Comparison of ENCODE assay signal across 17 mouse cellular contexts in the genomic region with DNA sequence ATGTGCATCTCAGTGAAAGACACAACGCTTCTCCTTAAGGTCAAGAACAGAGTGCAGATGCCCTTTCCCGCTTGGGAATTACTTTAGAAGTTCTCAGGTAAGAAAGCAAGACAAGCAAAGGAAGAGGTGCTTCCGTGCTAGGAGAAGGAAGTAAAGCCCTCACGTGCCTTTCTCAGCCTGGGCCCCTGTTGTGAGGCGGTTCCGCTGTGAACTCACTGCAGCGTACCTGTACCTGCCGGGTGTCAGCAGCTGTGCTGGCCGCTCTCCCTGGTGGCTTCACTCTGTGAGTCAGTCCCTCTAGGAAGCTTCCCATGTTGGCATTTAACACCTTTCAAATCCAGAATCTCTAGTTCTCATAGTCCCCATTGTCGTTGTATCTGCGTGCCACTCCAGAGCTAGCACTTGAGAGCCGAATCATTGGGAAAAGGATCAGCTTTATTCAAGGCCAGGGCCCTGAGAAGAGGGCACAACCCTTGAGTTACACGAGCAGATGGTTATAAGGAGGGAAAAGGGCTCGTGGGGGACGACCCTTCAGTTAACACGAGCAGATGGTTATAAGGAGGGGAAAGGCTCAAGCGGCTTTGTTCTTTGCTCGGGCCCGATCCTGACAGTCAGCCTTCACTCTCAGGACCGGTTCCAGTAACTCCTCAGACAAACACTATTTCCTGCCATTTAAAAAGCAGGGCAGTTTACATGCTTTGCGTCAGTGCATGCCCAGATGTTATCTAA. TPM values are rescaled to one million over a fixed set of nuclear protein-coding genes. Genes with fewer than 3 reads are reported as not detected.
A peak's percentile ranks its signal among the peaks of the same experiment; 100 is the strongest.
DNase-seq lines count a peak whose midpoint lies in the region; ATAC-seq and TF ChIP-seq lines count a peak whose summit lies in the region.
"Had no signal": no experiment of that assay in that cellular context is flagged by ENCODE, and none has a peak within 500 bp of the region (broad histone marks: within the 10 kb centered on the region; RNA-seq: fewer than 3 reads in every experiment).

No protein-coding gene starts in this region.

- H3K4me1 ChIP-seq in forebrain, embryonic 14.5 days (ENCODE audit: control insufficient read depth, insufficient read depth, low read length): peaks cover 17% of the 10 kb centered on the region
- H3K4me1 ChIP-seq in forebrain, embryonic 13.5 days: peaks cover 35% of the 10 kb centered on the region
- peaks cover 24% of the 10 kb centered on the region for H3K4me1 ChIP-seq in midbrain, embryonic 12.5 days
- no peaks in the 10 kb centered on the region for H3K4me1 ChIP-seq in midbrain, postnatal 0 days (ENCODE audit: insufficient read depth, low read length)
- H3K4me1 ChIP-seq in intestine, postnatal 0 days (replicated peaks; ENCODE audit: control insufficient read depth, insufficient read depth, low read length): no peaks in the 10 kb centered on the region
- H3K4me1 ChIP-seq: heart, embryonic 12.5 days had no signal

- no peak for TF ChIP-seq CTCF in midbrain, postnatal 0 days (IDR thresholded peaks at IDR 0.05)
- no peak for TF ChIP-seq CTCF in intestine, postnatal 0 days (IDR thresholded peaks at IDR 0.05; ENCODE audit: low read depth)

- 68% methylated on average over 21 of the region's 21 CpGs for WGBS in forebrain, embryonic 14.5 days
- WGBS in forebrain, embryonic 13.5 days: 63% methylated on average over 21 of the region's 21 CpGs
- 67% methylated on average over 21 of the region's 21 CpGs for WGBS in midbrain, embryonic 12.5 days
- WGBS in midbrain, postnatal 0 days: 59% methylated on average over 21 of the region's 21 CpGs
- WGBS in intestine, postnatal 0 days: 51% methylated on average over 21 of the region's 21 CpGs

- H3K27ac ChIP-seq in forebrain, embryonic 14.5 days (ENCODE audit: low read depth, low read length): no peak overlapping the region
- no peak overlapping the region for H3K27ac ChIP-seq in forebrain, embryonic 13.5 days
- H3K27ac ChIP-seq in midbrain, embryonic 12.5 days (replicated peaks): peak overlapping the region; percentile 31
- no peak overlapping the region for H3K27ac ChIP-seq in midbrain, postnatal 0 days (ENCODE audit: low read depth, low read length)
- no peak overlapping the region for H3K27ac ChIP-seq in intestine, postnatal 0 days (ENCODE audit: low read depth, low read length)

- no peaks in the 10 kb centered on the region for H3K27me3 ChIP-seq in forebrain, embryonic 14.5 days (replicated peaks; ENCODE audit: control insufficient read depth, insufficient read depth, low read length)
- H3K27me3 ChIP-seq in forebrain, embryonic 13.5 days: no peaks in the 10 kb centered on the region
- H3K27me3 ChIP-seq in midbrain, embryonic 12.5 days: no peaks in the 10 kb centered on the region
- no peaks in the 10 kb centered on the region for H3K27me3 ChIP-seq in midbrain, postnatal 0 days (ENCODE audit: insufficient read depth, low read length)
- no peaks in the 10 kb centered on the region for H3K27me3 ChIP-seq in intestine, postnatal 0 days (replicated peaks; ENCODE audit: control insufficient read depth, insufficient read depth, low read length)
- H3K27me3 ChIP-seq: heart, embryonic 12.5 days had no signal

- H3K4me2 ChIP-seq in forebrain, embryonic 14.5 days (ENCODE audit: low read length): no peak overlapping the region
- no peak overlapping the region for H3K4me2 ChIP-seq in forebrain, embryonic 13.5 days
- H3K4me2 ChIP-seq in midbrain, embryonic 12.5 days (replicated peaks): no peak overlapping the region
- H3K4me2 ChIP-seq in midbrain, postnatal 0 days (ENCODE audit: low read depth, low read length, poor library complexity, severe bottlenecking): no peak overlapping the region
- H3K4me2 ChIP-seq in intestine, postnatal 0 days (replicated peaks; ENCODE audit: low read depth): no peak overlapping the region; the same call in 1 of the 2 replicates
- H3K4me2 ChIP-seq: heart, embryonic 12.5 days had no signal

- 0 out of 2 replicates have a peak overlapping the region, but pooled peaks have one; percentile 5 for H3K9ac ChIP-seq in forebrain, embryonic 14.5 days (ENCODE audit: low read length)
- no peak overlapping the region for H3K9ac ChIP-seq in forebrain, embryonic 13.5 days
- H3K9ac ChIP-seq in midbrain, embryonic 12.5 days (replicated peaks): no peak overlapping the region; the same call in 1 of the 2 replicates
- H3K9ac ChIP-seq in midbrain, postnatal 0 days (replicated peaks; ENCODE audit: low read length, poor library complexity, severe bottlenecking): no peak overlapping the region
- H3K9ac ChIP-seq in intestine, postnatal 0 days (ENCODE audit: low read depth, low read length): no peak overlapping the region
- H3K9ac ChIP-seq: heart, embryonic 12.5 days had no signal

- no peak overlapping the region for H3K4me3 ChIP-seq in forebrain, embryonic 14.5 days (ENCODE audit: low read depth, low read length)
- no peak overlapping the region for H3K4me3 ChIP-seq in forebrain, embryonic 13.5 days
- H3K4me3 ChIP-seq in midbrain, embryonic 12.5 days: no peak overlapping the region
- no peak overlapping the region for H3K4me3 ChIP-seq in midbrain, postnatal 0 days (ENCODE audit: low read depth, low read length)
- H3K4me3 ChIP-seq in intestine, postnatal 0 days (ENCODE audit: low read depth, low read length): no peak overlapping the region
- H3K4me3 ChIP-seq: erythroblast, embryonic 14.5 days; heart, embryonic 12.5 days had no signal

- H3K9me3 ChIP-seq in forebrain, embryonic 14.5 days (replicated peaks; ENCODE audit: control insufficient read depth, low read length): no peaks in the 10 kb centered on the region
- no peaks in the 10 kb centered on the region for H3K9me3 ChIP-seq in forebrain, embryonic 13.5 days (replicated peaks)
- no peaks in the 10 kb centered on the region for H3K9me3 ChIP-seq in midbrain, embryonic 12.5 days
- H3K9me3 ChIP-seq in midbrain, postnatal 0 days (ENCODE audit: low read length): no peaks in the 10 kb centered on the region
- no peaks in the 10 kb centered on the region for H3K9me3 ChIP-seq in intestine, postnatal 0 days (ENCODE audit: control insufficient read depth)
- H3K9me3 ChIP-seq: heart, embryonic 12.5 days had no signal

- H3K36me3 ChIP-seq in forebrain, embryonic 14.5 days (ENCODE audit: control insufficient read depth, insufficient read depth, low read length): no peaks in the 10 kb centered on the region
- peaks cover 18% of the 10 kb centered on the region for H3K36me3 ChIP-seq in forebrain, embryonic 13.5 days (ENCODE audit: poor library complexity, severe bottlenecking)
- H3K36me3 ChIP-seq in midbrain, embryonic 12.5 days: peaks cover 3% of the 10 kb centered on the region
- no peaks in the 10 kb centered on the region for H3K36me3 ChIP-seq in midbrain, postnatal 0 days (ENCODE audit: insufficient read depth, low read length)
- no peaks in the 10 kb centered on the region for H3K36me3 ChIP-seq in intestine, postnatal 0 days (ENCODE audit: control insufficient read depth, insufficient read depth)

- peak; percentile 32; the same call in 1 of the 2 replicates for ATAC-seq in forebrain, embryonic 14.5 days
- ATAC-seq in forebrain, embryonic 13.5 days: no peak
- ATAC-seq in midbrain, embryonic 12.5 days (ENCODE audit: low FRiP score, low read depth): peak; percentile 47
- ATAC-seq in midbrain, postnatal 0 days (ENCODE audit: low FRiP score): no peak
- 0 out of 2 replicates have a peak, but pooled peaks have one; percentile 47 for ATAC-seq in intestine, postnatal 0 days

- DNase-seq in forebrain, embryonic 14.5 days (ENCODE audit: low spot score): no peak
- DNase-seq in midbrain, postnatal 0 days (ENCODE audit: low spot score): no peak
- no peak for DNase-seq in right cerebral cortex, postnatal 14 days
- no peak for DNase-seq in cerebellum, adult 18-20 months
- DNase-seq: cerebellum, postnatal 10 days; gastrocnemius, postnatal 36 days; kidney, adult 9 months; kidney, postnatal 36 days; layer of hippocampus, adult 9-11 months; liver; lung, adult 18-20 months; thymus, postnatal 36 days had no signal

RNA-seq across cellular contexts. Expression of gene Parp11, which starts 16.8 kb away (rescaled TPM):
- polyA plus RNA-seq in forebrain, embryonic 14.5 days (2014; fragmentation: Nextera tagmentation; extraction: Ambion mirVana): 83.3 and 90.2 TPM in 2 replicates
- polyA plus RNA-seq in forebrain, embryonic 13.5 days (2015; fragmentation: Nextera tagmentation; extraction: Ambion mirVana): 74.4 and 77.3 TPM in 2 replicates
- 71.8 and 72.0 TPM in 2 replicates for polyA plus RNA-seq in midbrain, embryonic 12.5 days (2016; fragmentation: Nextera tagmentation; extraction: Ambion mirVana)
- 68.5 and 73.2 TPM in 2 replicates for total RNA-seq in midbrain, postnatal 0 days (2014; rRNA removed)
- polyA plus RNA-seq in midbrain, postnatal 0 days (2015; fragmentation: Nextera tagmentation; extraction: Ambion mirVana): 51.5 and 57.2 TPM in 2 replicates
- polyA plus RNA-seq in intestine, postnatal 0 days (2015; fragmentation: Nextera tagmentation; extraction: Ambion mirVana): 8.0 and 8.7 TPM in 2 replicates

Comparison
In these comparisons a context has a peak if more than half of its experiments do, and no peak if none do; other contexts are left out.
1. ATAC-seq: peak in forebrain, embryonic 14.5 days (single experiment), midbrain, embryonic 12.5 days (single experiment) and intestine, postnatal 0 days (single experiment); none in forebrain, embryonic 13.5 days (single experiment) and midbrain, postnatal 0 days (single experiment).